Mouse (Mus musculus) large intestine, adult 2 months (tissue): ENCODE measurements at regions not wholly inside any gene's neighbourhood (a gene's known extent, or its start where the extent isn't known, plus 50 kb on each side); places are given as distances from the start of the nearest gene placed in this dataset.
A peak's percentile ranks its signal among the peaks of the same experiment; 100 is the strongest.
"Not testable (repeated sequence)": the region's sequence is repeated elsewhere in the genome, so short reads cannot be mapped to it uniquely, and the experiment has no call there.

Experiments
- DNase-seq: peaks from one replicate; pipeline ENCODE4 v3.0.0-alpha.2; 2012; ENCODE audit warnings: low read depth, low spot score
- WGBS: fragments of 180-500 bp; shearing (Covaris S2); methylation state at CpG from one replicate; pipeline ENCODE4 v1.1.7; 2018; 5-methylcytosine and 5-hydroxymethylcytosine counted together

GRCm38 (mm10) chr14:84157412-84157811 lies 286.0 kb upstream of the Pcdh17 start:
- DNase-seq, result no peak

DNA sequence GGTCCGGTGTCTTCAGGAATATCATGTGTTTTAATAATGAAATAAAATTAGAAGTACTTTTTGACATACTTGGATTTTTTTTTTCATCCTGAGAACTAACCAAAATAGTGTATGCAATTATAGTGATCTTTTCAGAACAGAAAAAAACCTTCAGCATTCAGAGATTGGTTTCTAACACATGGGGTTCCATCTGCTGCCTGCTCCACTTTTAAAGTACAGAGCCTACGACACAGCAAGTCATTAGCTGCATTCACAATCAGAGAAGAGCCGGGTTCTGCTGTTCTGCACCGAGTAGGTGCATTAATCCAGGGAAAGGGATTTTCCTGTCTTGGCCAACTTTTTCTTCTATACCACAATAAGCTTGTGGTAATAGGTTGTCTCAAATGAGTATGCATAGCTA lies 267.9 kb upstream of the Pcdh17 start:
- DNase-seq, result no peak
- WGBS, result 78% methylated on average over 4 of the region's 4 CpGs

DNA sequence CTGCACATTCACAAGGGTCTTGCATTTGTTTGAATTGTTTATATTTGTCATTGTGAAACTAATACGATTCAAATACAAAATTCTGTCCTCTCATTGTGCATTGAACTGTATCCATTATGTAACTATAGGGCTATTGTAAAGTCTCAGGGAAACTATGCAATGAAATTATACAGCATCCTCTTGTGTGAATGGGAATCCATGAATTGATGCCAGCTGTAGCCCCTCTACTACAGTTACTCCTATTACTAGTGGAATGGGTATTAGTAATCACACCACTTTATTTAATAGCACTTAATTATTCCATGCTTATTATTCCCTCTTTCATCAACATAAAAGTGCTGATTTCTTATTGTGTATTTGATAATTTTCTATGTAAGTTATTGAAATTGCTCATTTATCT lies 232.4 kb upstream of the Pcdh17 start:
- 90% methylated on average over 1 of the region's 1 CpGs for WGBS
- no peak for DNase-seq

DNA sequence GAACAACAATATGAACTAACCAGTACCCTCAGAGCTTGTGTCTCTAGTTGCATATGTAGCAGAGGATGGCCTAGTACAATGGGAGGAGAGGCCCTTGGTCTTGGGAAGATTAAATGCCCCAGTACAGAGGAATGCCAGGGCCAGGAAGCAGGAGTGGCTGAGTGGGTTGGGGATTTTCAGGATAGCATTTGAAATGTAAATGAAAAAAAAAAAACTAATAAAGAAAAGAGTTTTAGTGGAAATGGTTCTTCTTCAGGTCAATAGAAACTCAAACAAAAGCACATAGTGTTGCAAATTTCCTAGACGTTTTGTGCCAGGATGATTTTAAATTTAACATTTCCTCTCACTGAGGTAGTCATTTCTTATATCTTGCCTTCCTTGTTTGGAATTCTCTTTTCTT lies 220.4 kb upstream of the Pcdh17 start:
- WGBS, result 67% methylated on average over 1 of the region's 1 CpGs
- no peak for DNase-seq

DNA sequence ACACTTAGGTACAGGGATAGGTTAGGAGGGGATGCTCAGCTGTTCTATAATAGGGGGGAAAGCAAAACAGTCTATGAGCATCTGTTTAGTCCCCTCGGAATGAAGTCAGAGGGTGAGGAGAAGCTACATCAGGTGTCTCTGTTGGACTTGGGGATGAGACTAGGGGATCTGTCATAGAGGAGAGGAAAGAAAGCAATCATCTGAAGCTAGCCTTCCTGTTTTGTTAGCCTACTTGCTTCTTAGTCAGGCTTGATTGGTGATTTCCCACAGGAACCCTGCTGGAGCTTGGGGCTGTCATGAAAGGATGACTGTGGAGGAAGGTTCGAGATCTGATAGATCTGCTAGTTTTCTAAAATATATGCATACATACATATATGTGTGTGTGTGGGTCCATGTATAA lies 219.4 kb upstream of the Pcdh17 start:
- 76% methylated on average over 2 of the region's 2 CpGs for WGBS

GRCm38 (mm10) chr14:84248006-84248405 lies 195.4 kb upstream of the Pcdh17 start:
- DNase-seq, result not testable (repeated sequence)

More for the DNA sequence above, 219.4 kb upstream of the Pcdh17 start:
- DNase-seq, result no peak

GRCm38 (mm10) chr14:84252583-84252982 lies 190.8 kb upstream of the Pcdh17 start:
- 74% methylated on average over 2 of the region's 2 CpGs for WGBS
- no peak for DNase-seq

More at GRCm38 (mm10) chr14:84248006-84248405, 195.4 kb upstream of the Pcdh17 start:
- 71% methylated on average over 1 of the region's 1 CpGs for WGBS

DNA sequence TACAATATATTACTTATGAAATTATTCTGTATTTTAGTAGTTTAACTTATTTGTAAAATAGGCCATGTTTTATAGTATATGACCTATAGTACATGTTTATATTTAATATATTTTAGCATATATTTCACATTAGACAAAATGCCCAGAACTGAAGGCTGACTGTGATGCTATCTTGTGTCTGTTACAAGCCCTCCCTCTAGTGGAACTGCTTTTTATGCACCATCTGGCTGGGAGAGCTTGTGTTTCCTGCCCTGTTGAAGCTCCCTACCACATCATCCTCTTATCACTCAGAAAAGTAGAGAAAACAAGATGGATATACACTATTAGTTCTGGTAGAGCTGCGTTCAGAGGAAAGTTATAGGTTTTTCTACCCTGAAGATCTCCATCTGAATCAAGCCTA lies 185.7 kb upstream of the Pcdh17 start:
- WGBS, result 57% methylated on average over 1 of the region's 1 CpGs
- DNase-seq, result no peak

DNA sequence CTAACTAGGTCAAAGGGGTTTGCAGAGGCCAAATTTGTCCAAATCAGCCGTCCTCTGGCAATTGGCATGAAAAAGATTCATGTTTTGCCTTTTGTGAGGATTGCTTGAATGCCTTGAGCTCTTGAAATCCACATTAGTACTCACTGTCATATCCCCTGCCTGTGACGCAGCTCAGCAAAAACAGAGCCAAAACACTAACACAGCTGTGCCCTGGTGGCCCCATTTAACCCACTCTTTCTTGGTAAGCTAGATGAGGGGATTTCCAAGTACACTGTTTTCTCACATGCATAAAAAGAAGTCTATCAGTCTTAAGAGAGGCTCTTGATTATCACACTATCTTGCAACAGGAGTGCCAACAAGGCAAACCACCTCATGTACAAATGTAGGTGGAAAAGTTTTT lies 184.7 kb upstream of the Pcdh17 start:
- WGBS, result 59% methylated on average over 2 of the region's 2 CpGs

DNA sequence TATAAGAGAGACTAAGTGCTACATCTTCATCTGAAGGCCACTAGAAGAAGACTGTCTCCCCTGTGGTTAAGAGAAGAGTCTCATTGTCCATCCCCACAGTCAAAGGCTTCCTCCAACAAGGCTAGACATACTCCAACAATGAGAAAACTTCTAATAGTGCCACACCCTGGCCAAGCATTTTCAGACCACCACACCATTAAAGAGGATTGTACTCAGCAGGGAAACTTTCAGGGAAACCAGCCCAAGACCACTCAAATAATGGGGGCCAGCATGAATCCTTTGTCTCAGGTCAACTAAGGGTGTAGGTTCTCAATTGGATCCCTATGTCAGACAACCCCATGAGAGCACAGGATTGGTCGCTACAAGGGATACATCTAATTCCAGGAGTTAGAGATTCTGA lies 179.4 kb upstream of the Pcdh17 start:
- no peak for DNase-seq
- WGBS, result 86% methylated on average over 1 of the region's 1 CpGs

More for the DNA sequence above, 184.7 kb upstream of the Pcdh17 start:
- DNase-seq, result no peak

DNA sequence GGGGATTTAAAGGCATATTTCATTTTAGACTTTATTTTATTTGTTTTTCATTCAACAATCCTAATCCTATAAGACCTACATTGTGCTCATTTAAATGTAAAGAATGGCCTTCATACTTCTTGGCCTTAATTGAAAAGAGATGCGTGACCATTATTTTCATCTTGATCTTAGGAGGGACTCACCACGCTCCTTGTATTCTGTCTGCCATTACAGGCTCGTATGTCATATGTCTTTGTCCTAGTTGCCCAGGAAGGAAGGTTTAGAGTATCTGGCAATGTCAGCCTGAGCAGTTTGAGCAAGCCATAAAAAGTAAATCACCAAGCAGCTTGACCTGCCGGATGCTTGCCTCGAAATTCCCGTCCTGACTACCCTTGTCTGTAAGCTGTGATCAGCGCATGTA lies 177.1 kb upstream of the Pcdh17 start:
- no peak for DNase-seq

GRCm38 (mm10) chr14:84283440-84284203 lies 159.7 kb upstream of the Pcdh17 start:
- DNase-seq, result peak; percentile 18
- WGBS, result 23% methylated on average over 6 of the region's 6 CpGs

More for the DNA sequence above, 177.1 kb upstream of the Pcdh17 start:
- 74% methylated on average over 7 of the region's 7 CpGs for WGBS

GRCm38 (mm10) chr14:84320738-84321137 lies 122.6 kb upstream of the Pcdh17 start:
- no peak for DNase-seq
- WGBS, result 69% methylated on average over 1 of the region's 1 CpGs

- no peak for DNase-seq
- WGBS, result 81% methylated on average over 2 of the region's 2 CpGs
These were observed 103.8 kb upstream of the Pcdh17 start for GRCm38 (mm10) chr14:84339604-84340003.
